In genomic region chr19:61237967-61238366, GRCm38 (mm10) we compare ENCODE assay signal across 39 mouse cellular contexts. TPM values are rescaled to one million over a fixed set of nuclear protein-coding genes. Genes with fewer than 3 reads are reported as not detected.
"Had no signal": no experiment of that assay in that cellular context is flagged by ENCODE, and none has a peak within 500 bp of the region (broad histone marks: within the 10 kb centered on the region; RNA-seq: fewer than 3 reads in every experiment).

No protein-coding gene starts in this region.

- H3K9ac ChIP-seq: heart, embryonic 12.5 days; hindbrain, embryonic 13.5 days; hindbrain, embryonic 15.5 days; kidney, embryonic 15.5 days; limb, embryonic 13.5 days; limb, embryonic 15.5 days; liver, embryonic 13.5 days had no signal

- ATAC-seq: hindbrain, postnatal 0 days; intestine, embryonic 16.5 days had no signal

- H3K27ac ChIP-seq: heart, embryonic 10.5 days; hindbrain, embryonic 13.5 days; hindbrain, embryonic 15.5 days; hindbrain, postnatal 0 days; kidney, embryonic 15.5 days; kidney, postnatal 0 days; layer of hippocampus, adult 2 months; left cerebral cortex, adult 2 months; limb, embryonic 13.5 days; limb, embryonic 15.5 days; liver, embryonic 13.5 days had no signal

- H3K4me3 ChIP-seq: heart, embryonic 10.5 days; heart, embryonic 12.5 days; hindbrain, embryonic 13.5 days; hindbrain, embryonic 15.5 days; kidney, embryonic 15.5 days; layer of hippocampus, adult 2 months; left cerebral cortex, adult 2 months; limb, embryonic 13.5 days; limb, embryonic 15.5 days; liver, embryonic 13.5 days had no signal

- H3K9me3 ChIP-seq: heart, embryonic 10.5 days; heart, embryonic 12.5 days; hindbrain, embryonic 13.5 days; hindbrain, embryonic 15.5 days; kidney, embryonic 15.5 days; limb, embryonic 13.5 days; limb, embryonic 15.5 days; liver, embryonic 13.5 days had no signal

- H3K36me3 ChIP-seq: heart, embryonic 10.5 days; heart, embryonic 12.5 days; hindbrain, embryonic 13.5 days; hindbrain, embryonic 15.5 days; kidney, embryonic 15.5 days; limb, embryonic 13.5 days; limb, embryonic 15.5 days; liver, embryonic 13.5 days had no signal

- H3K27me3 ChIP-seq: heart, embryonic 12.5 days; hindbrain, embryonic 13.5 days; kidney, embryonic 15.5 days; limb, embryonic 13.5 days; limb, embryonic 15.5 days; liver, embryonic 13.5 days had no signal

- DNase-seq: gastrocnemius, postnatal 14 days; gastrocnemius, postnatal 36 days; heart, adult 18-20 months; heart, postnatal 10 days; heart, postnatal 4 days; kidney, adult 11 months; kidney, adult 2 months; kidney, adult 9 months; kidney, postnatal 14 days; kidney, postnatal 4 days; left cerebral cortex, postnatal 4 days; liver, embryonic 13.5 days had no signal

- H3K4me2 ChIP-seq: heart, embryonic 12.5 days; hindbrain, embryonic 13.5 days; hindbrain, embryonic 15.5 days; kidney, embryonic 15.5 days; limb, embryonic 13.5 days; limb, embryonic 15.5 days; liver, embryonic 11.5 days; liver, embryonic 13.5 days had no signal

- H3K4me1 ChIP-seq: heart, embryonic 10.5 days; heart, embryonic 12.5 days; hindbrain, embryonic 13.5 days; hindbrain, embryonic 15.5 days; kidney, embryonic 15.5 days; limb, embryonic 13.5 days; limb, embryonic 15.5 days; liver, embryonic 13.5 days had no signal

RNA-seq across cellular contexts. Expression of gene Gm6020, which starts 54.3 kb away (rescaled TPM):
- total RNA-seq: gastrocnemius, adult 18-20 months; gastrocnemius, adult 8-10 months; gastrocnemius, postnatal 14 days; gastrocnemius, postnatal 36 days; heart, adult 18-20 months; heart, adult 8-10 months; heart, postnatal 10 days; heart, postnatal 25 days; heart, postnatal 4 days; hindbrain, postnatal 0 days; layer of hippocampus, adult 2 months; layer of hippocampus, postnatal 10 days; layer of hippocampus, postnatal 25 days; left cerebral cortex, adult 2 months; left cerebral cortex, postnatal 10 days; left cerebral cortex, postnatal 25 days; left cerebral cortex, postnatal 4 days had no signal
- polyA plus RNA-seq: gonadal fat pad, adult 2 months; heart, embryonic 10.5 days; heart, embryonic 12.5 days; heart, embryonic 14.5 days; heart, embryonic 16.5 days; hindbrain, embryonic 11.5 days; hindbrain, embryonic 13.5 days; hindbrain, embryonic 15.5 days; hindbrain, postnatal 0 days; intestine, embryonic 14.5 days; intestine, embryonic 16.5 days; kidney, adult 2 months; kidney, embryonic 15.5 days; kidney, postnatal 0 days; limb, embryonic 11.5 days; limb, embryonic 13.5 days; limb, embryonic 15.5 days; liver, embryonic 11.5 days; liver, embryonic 13.5 days had no signal

RNA-seq across cellular contexts. Expression of gene Gm21060, which starts 58.9 kb away (rescaled TPM):
- total RNA-seq: gastrocnemius, adult 18-20 months; gastrocnemius, adult 8-10 months; gastrocnemius, postnatal 14 days; gastrocnemius, postnatal 36 days; heart, adult 18-20 months; heart, adult 8-10 months; heart, postnatal 10 days; heart, postnatal 25 days; heart, postnatal 4 days; hindbrain, postnatal 0 days; layer of hippocampus, adult 2 months; layer of hippocampus, postnatal 10 days; layer of hippocampus, postnatal 25 days; left cerebral cortex, adult 2 months; left cerebral cortex, postnatal 10 days; left cerebral cortex, postnatal 25 days; left cerebral cortex, postnatal 4 days had no signal
- polyA plus RNA-seq: gonadal fat pad, adult 2 months; heart, embryonic 10.5 days; heart, embryonic 12.5 days; heart, embryonic 14.5 days; heart, embryonic 16.5 days; hindbrain, embryonic 11.5 days; hindbrain, embryonic 13.5 days; hindbrain, embryonic 15.5 days; hindbrain, postnatal 0 days; intestine, embryonic 14.5 days; intestine, embryonic 16.5 days; kidney, adult 2 months; kidney, embryonic 15.5 days; kidney, postnatal 0 days; limb, embryonic 11.5 days; limb, embryonic 13.5 days; limb, embryonic 15.5 days; liver, embryonic 11.5 days; liver, embryonic 13.5 days had no signal
